Mouse (Mus musculus) E14TG2a.4 (cell line): ENCODE measurements around the gene Mdn1.

ENCODE experiments used
- CTCF ChIP-seq: conservative IDR thresholded peaks from 2 replicates; pipeline ENCODE4 v1.5.1; 2014; ENCODE audit warnings: low read length
- POU5F1 ChIP-seq: IDR thresholded peaks from 2 replicates; pipeline ENCODE4 v1.6.1; 2014; ENCODE audit warnings: low read length, borderline replicate concordance

GRCm38 (mm10) chr4:32656918-32657662, at the start of gene Mdn1:
- TF ChIP-seq CTCF, result no peak
- no peak for TF ChIP-seq POU5F1
